Mouse (Mus musculus): ENCODE data around the gene Samd14.
"Not testable (repeated sequence)": the region's sequence is repeated elsewhere in the genome, so short reads cannot be mapped to it uniquely, and the experiment has no call there.

Samd14 gene

GRCm38 (mm10) chr11:95009629-95010014 is at the start of gene Samd14:
Gene Samd14, plus strand, starts transcription at chr11:95009879.
- DNase-seq (ENCODE audit: low spot score), result peak; percentile 14

DNA sequence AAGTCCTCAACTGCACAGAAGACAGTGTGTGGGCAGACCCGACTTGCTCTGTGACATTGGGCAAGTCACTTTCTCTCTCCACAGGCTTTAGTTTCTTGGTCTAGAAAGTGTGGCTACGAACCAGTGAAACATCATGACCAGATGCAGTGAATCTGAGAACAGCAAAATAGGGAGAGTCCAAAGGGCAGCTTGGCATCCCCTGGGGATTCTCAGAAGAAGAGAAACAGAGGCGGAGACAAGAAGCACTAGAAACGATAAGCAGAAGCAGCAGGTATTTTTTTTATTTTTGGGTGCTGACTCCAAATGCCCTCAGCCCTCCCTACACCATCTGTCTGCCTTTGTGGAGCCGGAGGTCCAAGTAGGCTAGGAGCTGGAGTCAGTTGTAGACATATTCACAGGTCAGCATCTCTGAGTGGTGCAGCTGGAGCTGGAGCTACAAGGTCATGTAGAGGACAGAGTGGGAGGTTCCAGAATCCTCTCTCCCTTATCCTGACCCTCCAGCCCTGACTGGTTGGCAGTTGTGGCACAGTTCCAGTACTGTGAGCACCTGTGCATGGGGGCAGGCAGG is 47.1 kb upstream of the Samd14 start:
- DNase-seq (ENCODE audit: low spot score), result no peak

- DNase-seq (ENCODE audit: low spot score), result no peak
Measured at GRCm38 (mm10) chr11:94967419-94967818, 42.3 kb upstream of the Samd14 start, which contains the start of gene Hils1. Gene Hils1, plus strand, starts transcription at chr11:94967593.

DNA sequence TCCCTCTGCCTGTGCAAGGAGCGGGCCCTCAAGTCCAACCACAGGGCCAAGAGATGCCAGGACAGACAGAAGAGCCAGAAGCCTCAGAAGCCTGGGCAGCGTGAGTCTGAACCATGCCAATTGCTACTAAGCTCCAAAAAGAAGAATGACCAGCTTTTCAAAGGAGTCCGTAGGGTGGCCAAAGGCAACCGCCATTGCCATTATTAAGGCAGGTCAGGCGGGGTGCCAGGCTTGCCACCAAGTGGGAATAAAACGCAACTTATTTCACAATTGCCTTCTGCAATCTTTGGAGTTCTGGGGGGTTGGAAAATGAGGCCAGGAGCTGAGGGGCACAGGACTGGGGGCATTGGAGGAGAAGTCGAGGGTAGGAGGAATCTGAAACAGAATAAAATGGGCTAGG is 41.5 kb upstream of the Samd14 start:
- no peak for DNase-seq (ENCODE audit: low spot score)

DNA sequence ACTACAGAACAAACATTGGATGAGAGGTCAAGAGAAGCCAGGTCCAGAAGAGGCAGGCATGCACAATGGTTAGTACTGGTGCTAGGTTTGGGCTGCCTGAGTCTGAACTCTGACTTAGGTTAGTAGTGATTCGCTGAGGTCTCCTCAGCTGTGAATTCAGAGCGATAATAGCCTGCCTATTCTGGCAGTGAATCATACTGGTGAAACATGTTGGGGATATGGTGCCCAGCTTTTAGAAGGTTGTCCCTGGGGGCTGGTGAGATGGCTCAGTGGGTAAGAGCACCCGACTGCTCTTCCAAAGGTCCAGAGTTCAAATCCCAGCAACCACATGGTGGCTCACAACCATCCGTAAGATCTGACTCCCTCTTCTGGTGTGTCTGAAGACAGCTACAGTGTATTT is 40.0 kb upstream of the Samd14 start:
- not testable (repeated sequence) for DNase-seq (ENCODE audit: low spot score)

DNA sequence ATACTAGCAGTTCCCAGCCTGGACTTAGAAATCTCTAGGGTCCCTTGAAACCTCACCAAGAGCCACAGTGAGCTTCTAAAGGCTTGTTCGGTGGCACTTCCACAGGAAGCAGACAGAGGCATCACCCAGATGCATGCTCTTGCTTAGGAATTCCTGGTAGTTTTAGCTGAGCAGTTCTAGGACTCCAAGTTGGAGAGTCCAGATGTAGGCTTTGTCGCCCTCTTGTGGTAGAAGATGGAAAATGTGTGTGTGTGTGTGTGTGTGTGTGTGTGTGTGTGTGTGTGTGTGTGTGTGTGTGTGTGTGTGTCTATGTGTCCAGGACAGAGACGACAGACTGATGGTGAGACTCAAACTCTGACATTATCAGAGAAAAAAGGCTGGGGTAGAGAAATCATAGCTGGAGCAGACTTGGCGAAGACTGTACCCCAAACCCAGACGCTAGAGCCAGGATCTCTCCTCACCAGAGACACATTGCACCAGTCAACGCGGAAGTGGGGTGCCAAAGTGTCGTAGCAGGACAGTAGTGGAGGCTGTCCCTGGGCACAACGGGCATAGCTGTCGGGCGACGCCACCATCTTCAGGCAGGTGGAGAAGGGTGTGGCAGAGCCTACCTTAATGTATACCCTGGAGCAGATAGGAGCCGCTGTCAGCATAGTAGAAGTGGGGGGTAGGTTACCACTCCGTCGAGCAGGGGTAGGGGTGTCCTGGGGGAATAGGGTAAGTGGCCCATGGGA is 39.3 kb upstream of the Samd14 start:
- peak; percentile 48 for DNase-seq (ENCODE audit: low spot score)

DNA sequence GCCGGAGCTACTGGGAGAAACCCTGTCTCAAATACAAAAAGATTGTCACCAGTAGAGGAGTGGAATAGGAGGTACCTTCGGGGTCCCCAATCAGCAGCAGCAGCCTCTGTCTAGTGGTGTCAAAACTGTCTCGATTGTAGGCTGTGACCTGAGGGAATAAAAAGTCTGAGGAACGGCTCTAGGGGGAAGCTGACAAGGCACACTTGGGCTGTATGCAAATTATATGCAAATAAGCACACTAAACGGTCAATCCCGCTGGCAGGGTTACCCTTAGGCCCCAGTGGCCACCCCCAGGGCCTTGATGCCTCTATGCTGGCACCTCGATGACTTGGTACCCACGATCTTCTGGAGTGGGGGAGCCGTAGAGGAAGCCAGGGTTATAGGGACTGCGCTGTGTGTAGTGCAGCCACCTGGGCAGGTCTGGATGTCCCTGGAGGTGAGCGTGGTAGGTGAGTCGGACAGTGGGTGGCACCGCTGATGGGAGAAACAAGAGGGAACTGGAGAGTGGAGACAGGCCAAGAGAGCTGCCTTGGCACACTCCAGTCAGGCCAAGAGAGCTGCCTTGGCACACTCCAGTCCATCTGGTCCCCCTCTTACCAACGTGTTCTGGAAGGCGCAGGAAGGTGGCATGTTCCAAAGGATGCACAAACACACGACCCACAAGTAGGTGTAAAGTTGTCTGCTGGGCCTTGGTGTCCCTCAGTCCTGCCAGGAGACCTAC is 37.6 kb upstream of the Samd14 start:
- DNase-seq (ENCODE audit: low spot score), result no peak

GRCm38 (mm10) chr11:94972887-94973286 is 36.8 kb upstream of the Samd14 start:
- DNase-seq (ENCODE audit: low spot score), result no peak

DNA sequence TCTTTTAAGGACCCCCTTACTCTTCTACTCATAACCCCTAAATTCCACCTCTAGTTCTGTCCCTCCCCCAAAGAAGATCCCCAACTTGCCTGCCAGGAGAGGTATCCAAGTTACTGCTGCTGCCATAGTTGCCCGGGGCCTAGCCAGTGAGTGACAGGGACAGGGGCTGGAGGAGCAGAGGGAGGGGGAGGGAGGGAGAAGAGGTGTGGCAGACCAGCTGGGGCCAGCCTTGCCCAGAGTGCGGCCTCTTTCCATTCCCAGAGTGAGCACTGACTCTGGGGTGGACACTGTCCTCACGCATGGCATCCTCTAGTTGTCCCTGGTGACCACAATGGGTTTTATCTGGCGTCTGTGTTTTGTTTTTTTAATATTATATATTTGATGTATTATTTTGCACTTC is 36.4 kb upstream of the Samd14 start:
- no peak for DNase-seq (ENCODE audit: low spot score)

- DNase-seq (ENCODE audit: low spot score), result no peak
Measured at GRCm38 (mm10) chr11:94974951-94975350, 34.7 kb upstream of the Samd14 start.

DNA sequence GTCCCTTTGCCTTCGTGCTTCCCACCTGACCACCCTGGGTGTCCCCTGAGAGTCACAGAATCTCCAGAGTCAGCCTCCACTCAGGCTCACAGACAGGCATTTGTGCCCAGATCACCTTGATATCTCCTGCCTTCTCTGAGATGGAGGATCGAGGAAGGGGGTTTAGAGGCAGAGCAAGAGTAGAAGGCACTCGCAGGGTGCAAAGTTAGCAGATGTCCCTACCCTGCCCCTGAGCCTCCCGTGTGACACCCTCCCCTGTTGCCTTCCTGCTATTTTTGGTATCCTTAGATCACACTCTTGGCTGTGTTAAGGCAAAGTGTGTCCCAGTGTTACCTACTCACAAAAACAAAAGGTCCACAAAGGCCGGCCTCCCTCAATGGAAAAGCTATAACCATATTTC is 33.5 kb upstream of the Samd14 start, which contains the start of gene Sgca:
Gene Sgca (minus strand): TSS at position 129 of the 400 bp plus-strand sequence.
- DNase-seq (ENCODE audit: low spot score), result no peak

DNA sequence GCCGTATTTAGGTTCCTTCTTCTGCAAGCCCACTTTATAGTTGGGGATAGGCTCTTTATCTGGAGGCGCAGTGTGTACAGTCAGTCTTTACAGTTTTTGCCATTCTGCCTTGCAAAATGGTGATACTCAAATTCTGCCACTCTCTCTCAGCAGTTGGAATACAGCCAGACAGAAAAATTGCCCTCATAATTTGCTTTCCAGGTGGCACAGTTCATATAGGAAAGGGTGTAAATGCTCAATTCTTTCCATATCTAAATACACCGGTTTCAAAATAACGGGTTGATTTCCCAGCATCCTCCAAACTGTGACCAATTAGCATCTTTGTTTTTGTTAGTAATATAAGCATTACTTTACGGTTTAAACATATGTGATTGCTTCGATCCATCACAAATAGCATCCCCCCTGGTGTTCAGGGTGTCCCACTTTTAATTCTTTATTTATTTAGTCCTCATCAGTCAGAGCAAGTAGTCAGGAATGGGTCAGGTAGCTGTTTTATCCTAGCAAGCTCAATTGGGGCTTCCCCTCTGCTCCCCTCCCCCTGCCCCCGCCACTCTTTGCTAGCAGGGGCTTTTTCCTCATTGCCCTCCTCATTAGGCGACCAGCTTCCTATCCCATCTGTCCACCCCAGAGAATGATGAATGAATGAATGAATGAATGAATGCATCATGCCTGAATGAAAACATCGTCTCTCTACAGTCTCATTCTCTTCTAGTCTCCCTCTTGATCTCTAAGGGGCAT is 31.3 kb upstream of the Samd14 start:
- no peak for DNase-seq (ENCODE audit: low spot score)

DNA sequence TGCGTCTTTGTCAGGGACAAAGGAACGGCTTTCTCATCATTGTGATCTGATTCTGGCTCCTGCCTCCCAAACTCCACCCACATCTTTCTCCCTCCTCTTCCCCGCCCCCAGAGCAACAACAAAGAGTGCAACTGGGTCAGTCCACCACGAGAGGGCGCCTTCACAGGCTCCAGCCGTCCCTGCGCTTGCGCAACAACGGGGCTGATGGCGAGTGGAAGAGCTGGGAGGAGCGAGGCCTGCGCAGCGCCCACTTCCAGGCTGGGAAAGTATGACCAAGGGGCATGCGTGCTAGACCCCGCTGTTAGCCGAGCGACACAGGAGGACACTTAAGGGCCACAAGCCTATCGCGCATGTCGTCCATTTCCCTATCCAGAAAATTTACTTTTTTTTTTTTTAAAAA is 30.7 kb upstream of the Samd14 start:
- DNase-seq (ENCODE audit: low spot score), result peak; percentile 93

DNA sequence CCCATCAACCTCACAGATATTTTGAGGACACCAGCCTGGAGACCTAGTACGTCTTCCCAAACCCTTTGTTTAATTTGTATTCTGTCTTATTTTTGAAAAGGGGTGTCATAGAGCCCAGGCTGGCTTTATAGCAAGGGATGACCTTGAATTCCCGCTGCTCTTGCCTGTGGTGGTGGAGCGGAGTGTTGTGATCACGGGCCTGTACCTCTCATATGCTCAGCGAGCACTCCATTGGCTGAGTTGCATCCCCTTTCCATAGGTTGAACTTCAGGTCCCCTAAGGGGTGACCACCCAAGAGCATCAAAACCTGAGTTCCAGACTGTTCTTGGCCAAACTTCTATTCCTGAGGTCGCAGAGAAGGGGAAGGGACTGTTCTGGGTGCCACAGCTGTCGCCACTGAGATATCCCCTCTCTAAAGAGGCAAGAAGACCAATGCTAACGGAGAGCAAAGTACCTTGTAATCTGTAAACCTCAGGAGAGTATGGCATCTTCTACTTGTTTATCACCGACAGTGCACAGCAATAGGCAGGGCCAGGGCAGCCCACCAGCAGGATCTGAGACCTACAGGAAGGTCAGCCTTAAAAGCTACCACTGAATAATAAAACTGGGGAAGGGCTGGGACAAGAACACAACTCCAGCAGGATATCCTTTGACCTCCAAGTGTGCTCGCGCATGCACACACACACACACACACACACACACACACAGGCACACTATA is 30.1 kb upstream of the Samd14 start:
- DNase-seq (ENCODE audit: low spot score), result no peak

- no peak for DNase-seq (ENCODE audit: low spot score)
Measured at GRCm38 (mm10) chr11:94985140-94985539, 24.5 kb upstream of the Samd14 start.

GRCm38 (mm10) chr11:94985822-94986221 is 23.9 kb upstream of the Samd14 start:
- no peak for DNase-seq (ENCODE audit: low spot score)

- no peak for DNase-seq (ENCODE audit: low spot score)
Measured at GRCm38 (mm10) chr11:94986435-94986834, 23.2 kb upstream of the Samd14 start.

- DNase-seq (ENCODE audit: low spot score), result no peak
Measured at GRCm38 (mm10) chr11:94987341-94987740, 22.3 kb upstream of the Samd14 start.

DNA sequence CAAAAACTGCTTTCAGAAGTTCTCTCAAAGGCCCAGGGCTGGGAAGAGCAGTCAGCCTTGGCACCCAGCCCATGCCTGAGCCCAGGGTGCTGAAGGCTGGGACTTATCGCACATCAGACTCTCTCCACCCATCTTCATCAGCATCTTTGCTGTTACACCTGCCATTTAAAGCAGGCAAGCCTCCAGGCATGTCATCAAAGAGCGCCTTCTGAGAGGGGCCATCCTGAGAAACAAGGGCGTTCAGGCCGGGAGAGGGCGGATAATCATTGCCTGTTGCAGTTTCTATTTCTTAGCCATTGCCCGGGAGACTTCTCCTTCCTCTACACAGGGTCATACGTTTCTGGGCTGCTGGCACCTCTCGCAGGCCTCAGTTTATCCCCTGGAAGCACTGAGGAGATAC is 21.8 kb upstream of the Samd14 start:
- no peak for DNase-seq (ENCODE audit: low spot score)

DNA sequence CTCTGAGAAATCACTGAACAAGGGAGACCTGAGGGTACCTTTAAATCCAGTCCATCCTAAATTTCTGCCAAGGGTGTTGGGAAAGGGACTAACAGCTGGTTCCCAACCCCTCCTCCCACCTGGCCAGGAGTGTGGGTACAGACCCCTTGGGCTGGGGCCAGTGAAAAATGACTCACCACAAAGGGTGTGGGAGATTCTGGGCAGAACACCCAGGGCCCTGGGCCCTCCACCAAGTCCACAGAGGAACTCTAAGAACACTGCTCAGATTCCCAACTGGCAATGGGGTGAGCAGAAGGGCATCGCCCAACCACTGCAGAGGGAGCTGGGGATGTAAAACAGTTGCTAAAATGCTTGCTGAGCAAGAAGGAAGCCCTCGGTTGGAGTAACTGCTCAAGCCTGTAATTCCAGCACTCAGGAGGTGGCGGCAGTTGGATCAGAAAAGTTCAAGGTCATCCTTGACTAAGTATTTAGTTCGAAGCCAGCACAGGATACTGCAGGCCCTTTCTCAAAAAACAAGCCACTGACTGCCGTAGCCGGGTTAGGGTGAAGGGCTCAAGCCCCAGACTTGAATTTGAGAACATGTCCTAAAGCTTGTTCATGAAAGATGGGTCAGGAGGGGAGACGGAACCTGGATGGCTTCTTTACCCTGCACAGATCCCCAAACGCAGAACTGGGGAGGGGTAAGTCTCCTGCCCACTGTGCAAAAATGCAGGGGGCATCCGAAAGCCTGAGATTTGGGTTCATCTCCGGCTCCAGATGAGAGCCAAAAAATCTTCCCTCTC is 20.7 kb upstream of the Samd14 start:
- no peak for DNase-seq (ENCODE audit: low spot score)

GRCm38 (mm10) chr11:94989562-94990017 is 20.1 kb upstream of the Samd14 start:
- peak; percentile 69 for DNase-seq (ENCODE audit: low spot score)

Measured in T-cell, adult 2 months (primary cell).